Mouse (Mus musculus) forebrain, embryonic 10.5 days (tissue): ENCODE results near the gene Spint1. TPM values are rescaled to one million over a fixed set of nuclear protein-coding genes. Genes with fewer than 3 reads are reported as not detected.

Experiments used
- DNase-seq: peaks from one replicate; pipeline ENCODE4 v3.0.0-alpha.2; 2017; ENCODE audit warnings: low spot score; ENCODE audit errors: extremely low spot score
- H3K27ac ChIP-seq: fragments of 300-500 bp; sonication (generic); 2 replicates; pipeline ENCODE4 v1.5.1; 2016; ENCODE audit warnings: mild to moderate bottlenecking
- H3K27me3 ChIP-seq: fragments of 300-500 bp; sonication (generic); 2 replicates; pipeline ENCODE4 v1.6.1; 2016; ENCODE audit warnings: mild to moderate bottlenecking; ENCODE audit not compliant: poor library complexity, severe bottlenecking
- H3K36me3 ChIP-seq: fragments of 300-500 bp; sonication (generic); replicated peaks from 2 replicates; pipeline ENCODE4 v1.6.1; 2016; ENCODE audit warnings: mild to moderate bottlenecking, moderate library complexity
- H3K4me1 ChIP-seq: fragments of 300-500 bp; sonication (generic); 2 replicates; pipeline ENCODE4 v1.6.1; 2016
- H3K4me3 ChIP-seq: fragments of 300-500 bp; sonication (generic); 2 replicates; pipeline ENCODE4 v1.5.1; 2016; ENCODE audit warnings: mild to moderate bottlenecking, moderate library complexity
- H3K9me3 ChIP-seq: fragments of 300-500 bp; sonication (generic); 2 replicates; pipeline ENCODE4 v1.6.1; 2016; ENCODE audit warnings: mild to moderate bottlenecking, moderate library complexity
- WGBS: fragments of 180-500 bp; shearing (Covaris S2); methylation state at CpG from one replicate; pipeline ENCODE4 v1.1.7; 2016; 5-methylcytosine and 5-hydroxymethylcytosine counted together
- polyA plus RNA-seq: library from polyadenylated mRNA; unstranded; fragments of >200 nt; fragmentation: Nextera tagmentation; extraction: Ambion mirVana; gene quantifications from 2 replicates; pipeline ENCODE4 v1.2.1, GENCODE M21; 2016

Spint1 gene
- polyA plus RNA-seq, 1 experiment from 2014 or later = 4.4 TPM

DNA sequence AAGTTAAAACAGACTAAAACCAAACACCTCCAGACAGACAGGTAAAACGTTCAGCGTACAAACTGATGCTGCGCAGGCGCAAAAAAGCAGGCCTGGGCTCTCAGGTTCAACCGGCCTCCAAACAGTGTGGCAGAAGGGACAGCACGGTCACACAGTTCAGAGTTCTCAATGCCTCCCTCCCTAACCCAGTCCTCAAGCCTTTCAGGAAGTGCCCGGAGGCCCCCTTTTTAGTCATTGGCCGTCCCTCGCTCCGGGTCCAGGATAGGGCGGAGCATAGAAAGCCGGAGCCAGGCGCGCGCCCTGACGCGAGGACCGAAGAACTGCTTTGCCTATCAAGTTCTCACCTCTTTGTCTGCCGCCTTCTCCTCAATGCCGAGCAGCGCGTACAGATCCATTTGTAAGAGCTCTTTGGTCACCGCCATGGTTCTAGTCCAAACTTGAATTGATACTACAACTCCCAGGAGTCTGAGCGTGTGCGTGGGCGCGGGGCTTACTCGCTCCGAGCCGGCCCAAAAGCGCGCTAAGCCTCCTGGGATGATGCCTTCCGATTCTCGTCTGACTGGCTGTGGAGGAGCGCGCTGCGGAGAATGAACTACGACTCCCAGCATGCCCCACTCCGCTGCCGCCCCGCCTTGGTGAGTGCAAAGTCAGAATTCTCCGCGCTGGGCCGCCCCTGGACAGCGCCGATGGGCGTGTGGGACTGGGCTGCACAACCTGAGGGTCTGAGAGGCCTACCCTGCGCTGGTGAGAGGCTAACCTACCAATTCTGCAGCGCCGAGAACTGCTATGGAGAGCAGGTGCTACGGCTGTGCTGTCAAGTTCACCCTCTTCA lies 28.6 kb upstream of the Spint1 start, which contains the start of the genes Zfyve19 and Dnajc17:
Gene Zfyve19, plus strand, starts transcription at position 274 of the 832 bp plus-strand sequence.
Gene Dnajc17, minus strand, starts transcription at position 452 of the 832 bp plus-strand sequence.
- peak; percentile 96 for DNase-seq
- Histone ChIP-seq H3K27me3 (no peaks in the 10 kb centered on the region), H3K9me3 (no peaks in the 10 kb centered on the region), H3K4me3 (peak within 1 kb of the TSS; percentile 79), H3K27ac (peak within 1 kb of the TSS; percentile 93), H3K36me3 (peaks cover 34% of the 10 kb centered on the region), H3K4me1 (peaks cover 34% of the 10 kb centered on the region)
- WGBS = under 1% methylated on average over 51 of the region's 51 CpGs

DNA sequence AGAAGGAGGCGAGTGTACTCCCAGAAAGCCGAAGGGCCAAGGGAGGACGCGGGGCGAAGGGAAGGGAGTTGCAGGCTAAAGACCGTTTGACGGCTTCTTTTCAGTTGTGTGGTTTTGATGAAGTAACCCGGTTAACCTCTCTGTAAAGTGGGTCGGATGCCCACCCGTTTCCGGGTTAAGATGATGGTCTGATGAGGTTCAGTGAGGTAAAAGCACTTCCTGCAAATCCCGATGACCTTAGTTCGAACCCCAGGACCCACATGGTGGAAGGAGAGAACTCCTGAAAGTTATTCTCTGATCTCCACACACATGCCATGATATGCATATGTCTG lies 28.0 kb upstream of the Spint1 start:
- H3K9me3 ChIP-seq = no peaks in the 10 kb centered on the region
- H3K27me3 ChIP-seq = no peaks in the 10 kb centered on the region
- H3K4me1 ChIP-seq = peaks cover 30% of the 10 kb centered on the region
- DNase-seq = no peak
- H3K27ac ChIP-seq = peak overlapping the region; percentile 93
- peak overlapping the region; percentile 79 for H3K4me3 ChIP-seq
- WGBS = 4% methylated on average over 13 of the region's 13 CpGs
- peaks cover 39% of the 10 kb centered on the region for H3K36me3 ChIP-seq

DNA sequence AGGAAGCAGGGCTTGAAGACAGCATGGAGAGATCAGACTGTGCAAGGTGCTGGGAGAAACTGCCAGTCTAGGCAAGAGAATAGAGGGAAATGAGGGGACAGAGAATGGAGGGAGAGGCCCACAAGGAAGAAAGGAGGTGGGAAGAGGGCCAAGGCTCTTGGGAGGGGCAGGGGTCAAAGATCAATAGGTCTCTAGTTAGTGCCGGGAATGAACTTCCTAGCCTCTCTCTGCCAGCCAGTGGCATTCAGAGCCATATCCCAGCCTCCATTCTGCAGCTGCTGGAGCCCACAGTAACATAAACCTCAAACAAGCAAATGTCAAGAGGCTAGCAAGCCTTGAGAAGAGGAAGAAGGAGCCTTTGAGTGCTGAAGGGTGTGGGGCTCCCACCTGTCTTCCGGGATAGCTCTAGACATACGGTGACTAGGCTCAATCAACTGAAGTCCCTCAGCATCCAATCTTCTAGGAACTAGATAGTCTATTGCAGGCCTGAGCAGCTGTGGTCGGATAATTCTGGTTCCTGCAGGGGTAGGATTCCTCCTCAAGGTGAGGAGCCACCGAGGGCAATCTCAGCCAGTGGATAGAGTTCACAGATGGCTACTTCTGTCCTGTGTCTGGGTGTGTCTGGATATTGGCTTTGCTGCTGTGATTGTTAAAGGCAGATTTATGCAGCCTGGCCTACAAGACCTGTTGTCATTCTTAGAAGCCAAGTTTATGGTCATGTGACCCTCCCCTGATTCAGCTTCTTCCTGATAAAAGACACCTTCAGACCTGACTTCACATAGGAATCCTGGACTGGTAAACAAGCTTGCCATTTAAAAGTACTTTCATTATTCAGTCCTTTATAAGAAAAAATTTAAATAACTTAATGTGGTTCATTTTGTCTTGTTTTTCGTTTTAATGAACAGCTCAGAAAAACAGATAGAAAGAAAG lies 7.1 kb upstream of the Spint1 start, which contains the start of gene Ppp1r14d:
Gene Ppp1r14d, minus strand, starts transcription at position 132 of the 930 bp plus-strand sequence.
- Histone ChIP-seq H3K4me3 (no peak within 1 kb of the TSS), H3K4me1 (no peaks in the 10 kb centered on the region), H3K9me3 (no peaks in the 10 kb centered on the region), H3K36me3 (no peaks in the 10 kb centered on the region), H3K27ac (no peak within 1 kb of the TSS), H3K27me3 (peaks cover 18% of the 10 kb centered on the region)
- WGBS = 78% methylated on average over 6 of the region's 6 CpGs
- DNase-seq = no peak

DNA sequence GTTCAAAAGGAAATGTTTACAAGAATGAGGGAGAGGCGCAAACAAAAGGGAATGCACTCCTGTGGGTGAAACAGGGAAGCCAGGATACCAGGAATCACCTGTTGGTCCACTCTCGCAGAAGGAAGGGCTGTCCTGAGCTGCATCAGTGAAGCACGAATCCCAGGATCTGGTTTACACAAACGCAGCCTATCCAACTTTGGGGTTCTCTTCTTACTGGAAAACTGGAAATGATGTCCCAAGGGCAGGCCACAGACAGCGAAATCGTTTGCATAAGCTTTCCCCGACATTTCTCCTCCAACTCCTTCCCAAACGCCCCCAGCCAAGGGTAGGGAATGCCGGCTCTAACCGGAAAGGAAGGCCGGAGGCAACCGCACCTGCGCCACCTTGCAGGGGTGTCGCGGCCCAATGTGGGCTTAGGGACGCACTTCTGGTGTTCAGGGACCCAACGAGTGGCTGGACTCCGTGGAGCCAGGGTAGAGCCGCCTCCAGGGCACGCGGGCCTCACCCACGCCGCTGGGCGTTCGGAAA lies 416 bp upstream of the Spint1 start:
- Histone ChIP-seq H3K27ac (peak overlapping the region; percentile 36; the same call in 1 of the 2 replicates), H3K4me3 (peak overlapping the region; percentile 58), H3K4me1 (peaks cover 15% of the 10 kb centered on the region), H3K9me3 (no peaks in the 10 kb centered on the region), H3K36me3 (no peaks in the 10 kb centered on the region), H3K27me3 (peaks cover 71% of the 10 kb centered on the region)
- 5% methylated on average over 25 of the region's 25 CpGs for WGBS
- DNase-seq = peak; percentile 22

DNA sequence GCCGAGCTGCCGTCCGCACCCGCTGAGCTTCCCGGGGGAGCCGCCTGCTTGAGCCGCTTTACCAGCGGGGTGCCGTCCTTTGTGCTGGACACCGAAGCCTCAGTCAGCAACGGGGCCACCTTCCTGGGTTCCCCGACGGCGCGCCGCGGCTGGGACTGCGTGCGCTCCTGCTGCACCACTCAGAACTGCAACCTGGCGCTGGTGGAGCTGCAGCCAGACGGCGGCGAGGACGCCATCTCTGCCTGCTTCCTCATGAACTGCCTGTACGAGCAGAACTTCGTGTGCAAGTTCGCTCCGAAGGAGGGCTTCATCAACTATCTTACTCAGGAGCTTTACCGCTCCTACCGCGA lies 684 bp downstream of the Spint1 start:
- peak; percentile 34 for DNase-seq

DNA sequence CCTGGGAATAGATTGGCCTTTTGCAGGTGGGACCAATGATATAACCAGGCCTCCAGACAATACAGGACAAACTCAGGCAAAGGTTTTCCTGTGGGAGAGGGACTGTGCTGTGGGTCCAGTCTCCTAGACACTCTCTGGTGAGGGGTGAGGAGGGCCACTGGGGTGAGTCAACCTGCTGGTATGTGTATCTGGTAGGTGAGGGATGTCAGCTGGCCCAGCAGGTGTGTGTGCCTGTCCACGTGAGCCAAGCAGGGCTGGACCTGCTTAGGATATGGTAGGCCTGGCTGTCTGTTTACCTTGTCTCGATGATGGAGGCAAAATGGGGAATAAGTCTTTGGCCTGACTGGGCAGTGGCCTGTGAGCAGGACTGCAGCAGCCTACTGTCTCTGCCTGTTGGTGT lies 1.5 kb downstream of the Spint1 start:
- H3K27me3 ChIP-seq = peaks cover 70% of the 10 kb centered on the region
- 58% methylated on average over 2 of the region's 2 CpGs for WGBS

More for the DNA sequence above, 684 bp downstream of the Spint1 start:
- peak overlapping the region; percentile 36; the same call in 1 of the 2 replicates for H3K27ac ChIP-seq
- H3K36me3 ChIP-seq = no peaks in the 10 kb centered on the region
- H3K9me3 ChIP-seq = no peaks in the 10 kb centered on the region
- H3K27me3 ChIP-seq = peaks cover 71% of the 10 kb centered on the region
- peaks cover 15% of the 10 kb centered on the region for H3K4me1 ChIP-seq
- peak overlapping the region; percentile 58 for H3K4me3 ChIP-seq
- 2% methylated on average over 30 of the region's 31 CpGs for WGBS

DNA sequence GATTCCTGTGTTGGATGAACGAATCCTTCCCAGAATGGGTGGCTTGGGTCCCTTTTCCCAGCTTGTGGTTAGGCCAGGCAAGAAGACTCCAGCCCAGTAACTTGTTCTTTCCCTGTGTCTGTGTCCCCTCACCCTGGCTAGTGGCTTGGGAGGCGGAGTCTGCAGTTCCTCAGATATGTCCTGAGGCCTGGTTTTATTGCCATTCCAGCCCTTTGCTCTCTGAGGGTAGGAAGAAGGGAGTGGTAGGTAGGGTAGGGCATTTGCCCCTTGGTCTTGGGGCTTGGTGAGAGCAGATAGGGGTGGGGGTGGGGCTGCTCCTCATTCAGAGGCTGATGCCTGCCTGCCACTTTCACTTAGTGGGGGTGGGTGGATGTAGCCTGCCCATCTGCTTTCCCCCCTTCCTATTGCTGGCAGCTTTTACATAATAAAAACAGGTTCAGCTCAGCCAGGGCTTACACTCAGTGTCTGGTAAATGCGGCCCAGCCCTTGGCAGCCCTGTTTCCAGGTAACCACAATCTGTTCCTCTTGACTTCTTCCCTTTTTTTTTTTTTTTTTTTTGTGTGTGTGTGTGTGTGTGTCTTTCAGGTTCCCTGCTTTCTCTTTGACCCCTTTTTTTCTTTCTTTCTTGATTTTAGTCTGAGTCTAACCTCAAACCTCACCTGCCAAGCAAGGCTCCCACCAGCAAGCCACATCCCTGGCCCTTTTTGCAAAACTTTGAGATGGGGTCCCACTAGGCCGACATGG lies 3.1 kb downstream of the Spint1 start:
- Histone ChIP-seq H3K9me3 (no peaks in the 10 kb centered on the region), H3K27me3 (peaks cover 55% of the 10 kb centered on the region), H3K27ac (no peak overlapping the region), H3K4me1 (peaks cover 15% of the 10 kb centered on the region), H3K4me3 (no peak overlapping the region), H3K36me3 (no peaks in the 10 kb centered on the region)
- DNase-seq = no peak
- 75% methylated on average over 4 of the region's 4 CpGs for WGBS

More for the DNA sequence above, 1.5 kb downstream of the Spint1 start:
- DNase-seq = no peak
- H3K27ac ChIP-seq = no peak overlapping the region
- no peak overlapping the region for H3K4me3 ChIP-seq
- H3K9me3 ChIP-seq = no peaks in the 10 kb centered on the region
- H3K36me3 ChIP-seq = no peaks in the 10 kb centered on the region
- peaks cover 15% of the 10 kb centered on the region for H3K4me1 ChIP-seq

DNA sequence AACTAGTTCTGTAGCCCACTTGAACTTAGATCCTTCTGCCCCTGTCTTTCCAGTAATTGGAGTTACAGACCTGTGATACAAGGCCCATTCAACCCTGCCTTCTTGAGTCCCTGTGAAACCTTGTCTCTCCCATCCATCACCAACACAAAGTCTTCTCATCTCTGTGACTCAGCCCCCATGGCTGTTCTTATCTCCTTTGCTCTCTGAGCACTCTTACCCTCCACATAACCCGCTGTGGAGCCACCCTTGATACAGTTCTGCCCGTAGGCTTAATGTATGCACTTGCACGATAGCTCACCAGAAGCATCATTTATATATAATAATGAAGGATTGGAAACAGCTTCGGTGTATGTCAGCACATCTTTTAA lies 3.6 kb downstream of the Spint1 start:
- 95% methylated on average over 4 of the region's 4 CpGs for WGBS
- Histone ChIP-seq H3K27me3 (peaks cover 50% of the 10 kb centered on the region), H3K27ac (no peak overlapping the region), H3K36me3 (no peaks in the 10 kb centered on the region), H3K4me1 (peaks cover 15% of the 10 kb centered on the region), H3K4me3 (no peak overlapping the region), H3K9me3 (no peaks in the 10 kb centered on the region)
- DNase-seq = no peak

DNA sequence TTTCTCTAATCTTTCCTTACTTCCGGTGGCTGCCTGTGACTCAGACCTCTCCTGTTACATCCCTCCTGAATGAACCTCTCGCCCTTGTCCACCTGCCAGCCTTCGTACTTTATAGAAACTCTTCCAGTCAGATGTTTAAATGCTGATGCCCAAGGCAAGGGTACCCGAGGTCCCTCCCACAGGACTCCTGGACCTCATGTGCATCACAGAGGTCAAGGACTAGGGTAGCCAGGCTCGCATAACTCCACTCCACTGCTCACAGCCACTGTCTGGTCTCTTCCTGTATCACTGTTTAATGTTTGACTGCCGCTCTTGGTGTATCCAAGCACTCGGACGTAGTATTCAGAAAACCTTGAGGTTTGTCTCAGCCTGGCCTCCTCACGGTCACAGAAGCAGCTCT lies 5.4 kb downstream of the Spint1 start:
- H3K27me3 ChIP-seq = peaks cover 32% of the 10 kb centered on the region
- no peak overlapping the region for H3K27ac ChIP-seq
- no peaks in the 10 kb centered on the region for H3K9me3 ChIP-seq
- H3K4me1 ChIP-seq = peaks cover 5% of the 10 kb centered on the region
- H3K36me3 ChIP-seq = no peaks in the 10 kb centered on the region
- H3K4me3 ChIP-seq = no peak overlapping the region
- 87% methylated on average over 9 of the region's 9 CpGs for WGBS
- DNase-seq = no peak

DNA sequence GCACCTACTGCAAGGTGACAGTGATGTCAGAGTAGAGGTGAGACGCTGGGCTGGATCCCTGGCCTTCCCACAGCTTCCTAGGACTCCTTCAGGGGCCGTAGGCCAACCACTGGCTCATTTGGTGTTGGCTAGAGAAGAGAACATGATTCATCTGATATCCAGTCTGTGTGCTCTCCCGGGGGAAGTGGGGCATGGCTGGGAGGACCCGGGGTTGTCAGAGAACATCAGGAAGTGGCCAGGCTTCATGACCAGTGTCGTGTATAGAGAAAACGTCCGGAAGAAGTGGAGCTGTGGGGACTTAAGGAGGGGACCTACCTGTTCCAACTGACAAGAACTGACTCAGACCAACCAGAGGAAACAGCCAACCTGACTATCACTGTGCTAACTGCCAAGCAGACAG lies 8.1 kb downstream of the Spint1 start:
- H3K9me3 ChIP-seq = no peaks in the 10 kb centered on the region
- H3K27me3 ChIP-seq = peaks cover 6% of the 10 kb centered on the region
- H3K4me1 ChIP-seq = no peaks in the 10 kb centered on the region
- H3K4me3 ChIP-seq = no peak overlapping the region
- WGBS = 84% methylated on average over 7 of the region's 7 CpGs
- DNase-seq = no peak
- no peaks in the 10 kb centered on the region for H3K36me3 ChIP-seq
- H3K27ac ChIP-seq = no peak overlapping the region

DNA sequence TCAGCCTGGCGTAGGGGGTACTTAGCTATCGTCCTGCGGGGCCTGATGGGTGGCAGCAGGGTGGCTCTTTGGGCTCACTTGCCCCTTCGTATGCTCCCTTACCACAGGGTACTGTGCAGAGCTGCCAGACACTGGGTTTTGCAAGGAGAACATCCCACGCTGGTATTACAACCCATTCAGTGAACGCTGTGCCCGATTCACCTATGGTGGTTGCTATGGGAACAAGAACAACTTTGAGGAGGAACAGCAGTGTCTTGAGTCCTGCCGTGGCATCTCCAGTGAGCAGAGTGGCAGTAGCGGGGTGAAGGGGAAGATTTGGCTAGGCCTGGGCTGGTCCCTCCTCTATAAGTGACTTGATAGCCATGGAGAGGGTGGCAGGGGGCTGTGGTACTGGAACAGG lies 10.7 kb downstream of the Spint1 start:
- H3K36me3 ChIP-seq = no peaks in the 10 kb centered on the region
- H3K4me1 ChIP-seq = peaks cover 7% of the 10 kb centered on the region
- WGBS = 86% methylated on average over 9 of the region's 9 CpGs
- H3K27me3 ChIP-seq = no peaks in the 10 kb centered on the region
- no peak overlapping the region for H3K27ac ChIP-seq
- no peaks in the 10 kb centered on the region for H3K9me3 ChIP-seq
- H3K4me3 ChIP-seq = no peak overlapping the region
- DNase-seq = no peak

DNA sequence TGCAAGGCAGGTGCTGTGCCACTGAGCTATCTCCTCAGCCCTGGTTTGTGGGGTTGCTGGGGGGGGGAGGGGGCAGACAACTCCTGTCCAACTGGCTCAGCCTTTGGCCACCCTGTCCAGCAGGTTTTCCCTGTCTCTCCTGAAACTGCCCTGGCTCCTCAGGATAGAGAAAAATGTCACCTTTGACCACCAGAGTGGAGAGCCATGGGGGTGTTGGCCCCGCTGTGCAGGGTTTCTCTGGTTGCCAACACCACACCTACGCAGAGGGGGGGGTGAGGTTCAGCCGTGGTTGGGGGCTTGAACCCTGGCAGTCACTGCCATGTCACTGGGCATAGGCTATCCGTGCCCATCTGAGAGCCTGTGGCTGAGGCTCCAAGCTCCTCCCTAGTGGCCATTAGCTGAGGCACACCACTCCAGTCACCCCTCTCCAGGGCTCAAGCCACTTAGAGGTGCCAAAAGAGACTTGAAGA lies 12.5 kb downstream of the Spint1 start:
- no peaks in the 10 kb centered on the region for H3K36me3 ChIP-seq
- H3K27ac ChIP-seq = no peak overlapping the region
- H3K4me1 ChIP-seq = peaks cover 7% of the 10 kb centered on the region
- H3K9me3 ChIP-seq = no peaks in the 10 kb centered on the region
- DNase-seq = no peak
- 66% methylated on average over 4 of the region's 4 CpGs for WGBS
- no peak overlapping the region for H3K4me3 ChIP-seq
- peaks cover 11% of the 10 kb centered on the region for H3K27me3 ChIP-seq
